20 mouse cellular contexts compared by ENCODE assay signal in genomic region chr8:92616341-92617115, GRCm38 (mm10). TPM values are rescaled to one million over a fixed set of nuclear protein-coding genes. Genes with fewer than 3 reads are reported as not detected.
"Had no signal": no experiment of that assay in that cellular context is flagged by ENCODE, and none has a peak within 500 bp of the region (broad histone marks: within the 10 kb centered on the region; RNA-seq: fewer than 3 reads in every experiment).

No protein-coding gene starts in this region.

- H3K4me3 ChIP-seq: limb, embryonic 12.5 days; liver, embryonic 13.5 days; megakaryocyte, embryonic 14.5 days; midbrain, embryonic 15.5 days; neural tube, embryonic 12.5 days had no signal

- H3K36me3 ChIP-seq: limb, embryonic 12.5 days; liver, embryonic 13.5 days; midbrain, embryonic 15.5 days; neural tube, embryonic 12.5 days had no signal

- H3K4me1 ChIP-seq: liver, embryonic 13.5 days; midbrain, embryonic 15.5 days; neural tube, embryonic 12.5 days had no signal

- DNase-seq: kidney, postnatal 36 days; layer of hippocampus, adult 9-11 months; layer of hippocampus, postnatal 36 days; liver; liver, embryonic 13.5 days; liver, postnatal 0 days; right cerebral cortex, postnatal 4 days; spleen, adult 18-20 months; thymus, adult 18-20 months; thymus, postnatal 14 days had no signal

- H3K4me2 ChIP-seq: limb, embryonic 12.5 days; liver, embryonic 13.5 days; midbrain, embryonic 11.5 days; midbrain, embryonic 15.5 days; neural tube, embryonic 12.5 days had no signal

- H3K9ac ChIP-seq: limb, embryonic 12.5 days; liver, embryonic 13.5 days; liver, postnatal 0 days; midbrain, embryonic 15.5 days; neural tube, embryonic 12.5 days had no signal

- H3K27ac ChIP-seq: kidney, postnatal 0 days; limb, embryonic 12.5 days; liver, embryonic 13.5 days; macrophage; midbrain, embryonic 15.5 days; neural tube, embryonic 12.5 days had no signal

- H3K9me3 ChIP-seq: limb, embryonic 12.5 days; liver, embryonic 13.5 days; midbrain, embryonic 15.5 days; neural tube, embryonic 12.5 days had no signal

- ATAC-seq: liver, postnatal 0 days; midbrain, embryonic 15.5 days had no signal

- H3K27me3 ChIP-seq: liver, embryonic 13.5 days; megakaryocyte, embryonic 14.5 days; midbrain, embryonic 15.5 days; neural tube, embryonic 12.5 days had no signal

RNA-seq across cellular contexts. Expression of gene Irx6, which starts 57.6 kb away (rescaled TPM):
- total RNA-seq: monocyte, adult 5-6 weeks; neutrophil, adult 5-6 weeks had no signal
- polyA plus RNA-seq: liver, embryonic 13.5 days; liver, postnatal 0 days; macrophage; stomach, embryonic 14.5 days had no signal
